Mouse (Mus musculus) heart, embryonic 16.5 days (tissue): Measurements from ENCODE around the gene Prtg. TPM values are rescaled to one million over a fixed set of nuclear protein-coding genes. Genes with fewer than 3 reads are reported as not detected.

Experiments
- ATAC-seq: fragments of 200-750 bp; cut with Nextera tagmentation; replicated peaks from 2 replicates; pipeline ENCODE4 v1.8.0; 2017; ENCODE audit warnings: moderate number of reproducible peaks; ENCODE audit not compliant: insufficient read depth, low FRiP score; ENCODE audit errors: extremely low read depth
- H3K27ac ChIP-seq: fragments of 300-500 bp; sonication (generic); 2 replicates; pipeline ENCODE4 v1.5.1; 2014; ENCODE audit warnings: mild to moderate bottlenecking, low read length, control low read depth, moderate library complexity
- H3K27me3 ChIP-seq: fragments of 300-500 bp; sonication (generic); 2 replicates; pipeline ENCODE4 v1.6.1; 2014; ENCODE audit warnings: low read length, mixed read lengths; ENCODE audit not compliant: control insufficient read depth, insufficient read depth
- H3K36me3 ChIP-seq: fragments of 300-500 bp; sonication (generic); 2 replicates; pipeline ENCODE4 v1.6.1; 2014; ENCODE audit not compliant: control insufficient read depth, insufficient read depth
- H3K4me1 ChIP-seq: fragments of 300-500 bp; sonication (generic); 2 replicates; pipeline ENCODE4 v1.6.1; 2014; ENCODE audit warnings: low read length, mixed read lengths; ENCODE audit not compliant: control insufficient read depth, insufficient read depth
- H3K4me2 ChIP-seq: fragments of 300-500 bp; sonication (generic); 2 replicates; pipeline ENCODE4 v1.6.1; 2014; ENCODE audit warnings: low read depth, mild to moderate bottlenecking, control low read depth, low read length
- H3K4me3 ChIP-seq: fragments of 300-500 bp; sonication (generic); 2 replicates; pipeline ENCODE4 v1.5.1; 2014; ENCODE audit warnings: mild to moderate bottlenecking, control low read depth, low read length
- H3K9ac ChIP-seq: fragments of 300-500 bp; sonication (generic); 2 replicates; pipeline ENCODE4 v1.6.1; 2014; ENCODE audit warnings: low read length, control low read depth
- H3K9me3 ChIP-seq: fragments of 300-500 bp; sonication (generic); replicated peaks from 2 replicates; pipeline ENCODE4 v1.6.1; 2016; ENCODE audit warnings: low read length; ENCODE audit not compliant: control insufficient read depth
- WGBS: fragments of 180-500 bp; shearing (Covaris S2); extraction: QIAGEN DNeasy Blood & Tissue Kit; methylation state at CpG from one replicate; pipeline ENCODE4 v1.1.7; 2014; 5-methylcytosine and 5-hydroxymethylcytosine counted together
- polyA plus RNA-seq: library from polyadenylated mRNA; unstranded; fragments of >200 nt; fragmentation: Nextera tagmentation; extraction: Ambion mirVana; gene quantifications from 2 replicates; pipeline ENCODE4 v1.2.1, GENCODE M21; 2015

The Prtg gene
- polyA plus RNA-seq, 1 experiment from 2014 or later: 0.29 TPM

GRCm38 (mm10) chr9:72894796-72895352 is 88.2 kb downstream of the Prtg start:
- H3K27ac ChIP-seq: no peak overlapping the region
- WGBS: 90% methylated on average over 6 of the region's 6 CpGs
- no peaks in the 10 kb centered on the region for H3K36me3 ChIP-seq
- H3K4me3 ChIP-seq: no peak overlapping the region
- no peaks in the 10 kb centered on the region for H3K4me1 ChIP-seq
- 0 out of 2 replicates have a peak, but pooled peaks cover 2% of the 10 kb centered on the region for H3K9me3 ChIP-seq
- H3K4me2 ChIP-seq: no peak overlapping the region
- no peak for ATAC-seq
- H3K27me3 ChIP-seq: no peaks in the 10 kb centered on the region
- no peak overlapping the region for H3K9ac ChIP-seq

- Histone ChIP-seq H3K4me2 (no peak overlapping the region), H3K9ac (no peak overlapping the region), H3K27ac (no peak overlapping the region), H3K27me3 (no peaks in the 10 kb centered on the region), H3K4me1 (peaks cover 8% of the 10 kb centered on the region; the same call in 1 of the 2 replicates), H3K36me3 (no peaks in the 10 kb centered on the region), H3K4me3 (no peak overlapping the region), H3K9me3 (no peaks in the 10 kb centered on the region)
- 58% methylated on average over 8 of the region's 8 CpGs for WGBS
- no peak for ATAC-seq
Measured at GRCm38 (mm10) chr9:72902057-72902456, 95.4 kb downstream of the Prtg start.

- no peaks in the 10 kb centered on the region for H3K36me3 ChIP-seq
- H3K4me1 ChIP-seq: peaks cover 8% of the 10 kb centered on the region; the same call in 1 of the 2 replicates
- H3K9ac ChIP-seq: no peak overlapping the region
- no peaks in the 10 kb centered on the region for H3K9me3 ChIP-seq
- no peak overlapping the region for H3K27ac ChIP-seq
- H3K4me2 ChIP-seq: no peak overlapping the region
- WGBS: 72% methylated on average over 5 of the region's 5 CpGs
- no peak overlapping the region for H3K4me3 ChIP-seq
- no peaks in the 10 kb centered on the region for H3K27me3 ChIP-seq
- ATAC-seq: 0 out of 2 replicates have a peak, but pooled peaks have one; percentile 37
Measured at GRCm38 (mm10) chr9:72902611-72903010, 95.9 kb downstream of the Prtg start.

- peaks cover 8% of the 10 kb centered on the region; the same call in 1 of the 2 replicates for H3K4me1 ChIP-seq
- H3K4me3 ChIP-seq: no peak overlapping the region
- no peaks in the 10 kb centered on the region for H3K9me3 ChIP-seq
- no peak for ATAC-seq
- no peak overlapping the region for H3K9ac ChIP-seq
- H3K27ac ChIP-seq: no peak overlapping the region
- 77% methylated on average over 6 of the region's 6 CpGs for WGBS
- H3K27me3 ChIP-seq: no peaks in the 10 kb centered on the region
- no peak overlapping the region for H3K4me2 ChIP-seq
- H3K36me3 ChIP-seq: no peaks in the 10 kb centered on the region
Measured at GRCm38 (mm10) chr9:72906693-72907103, 100.0 kb downstream of the Prtg start.

GRCm38 (mm10) chr9:72911381-72911780 is 104.7 kb downstream of the Prtg start:
- Histone ChIP-seq H3K36me3 (no peaks in the 10 kb centered on the region), H3K4me1 (no peaks in the 10 kb centered on the region), H3K9me3 (no peaks in the 10 kb centered on the region), H3K9ac (no peak overlapping the region), H3K4me2 (no peak overlapping the region), H3K4me3 (no peak overlapping the region), H3K27ac (no peak overlapping the region), H3K27me3 (no peaks in the 10 kb centered on the region)
- 81% methylated on average over 2 of the region's 2 CpGs for WGBS
- no peak for ATAC-seq

DNA sequence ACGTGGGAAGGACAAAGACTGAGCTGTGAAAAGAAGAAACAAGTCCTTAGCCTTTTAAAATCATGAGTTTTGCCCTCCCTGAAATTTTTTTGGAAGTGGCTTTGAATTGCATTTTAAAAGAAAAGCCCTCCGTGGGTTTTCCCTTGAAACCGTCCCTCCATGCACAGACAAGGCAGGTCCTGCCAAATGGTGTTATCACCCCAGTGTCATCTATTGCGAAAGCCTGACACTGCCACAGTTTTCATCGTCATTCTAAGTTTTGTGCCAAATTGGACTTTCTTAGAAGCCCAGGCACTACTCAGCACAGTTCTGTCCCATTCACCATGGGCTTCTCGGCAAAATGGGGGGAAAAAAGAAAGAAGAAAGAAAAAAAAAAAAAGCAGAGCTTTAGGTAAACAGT is 106.9 kb downstream of the Prtg start:
- Histone ChIP-seq H3K36me3 (no peaks in the 10 kb centered on the region), H3K4me2 (peak overlapping the region; percentile 17), H3K4me3 (no peak overlapping the region), H3K27ac (no peak overlapping the region), H3K9ac (no peak overlapping the region), H3K27me3 (no peaks in the 10 kb centered on the region), H3K9me3 (no peaks in the 10 kb centered on the region), H3K4me1 (no peaks in the 10 kb centered on the region)
- ATAC-seq: no peak
- WGBS: 58% methylated on average over 6 of the region's 6 CpGs

GRCm38 (mm10) chr9:72915728-72916127 is 109.1 kb downstream of the Prtg start:
- no peak for ATAC-seq
- WGBS: 46% methylated on average over 7 of the region's 7 CpGs
- no peak overlapping the region for H3K27ac ChIP-seq
- no peak overlapping the region for H3K4me3 ChIP-seq
- H3K27me3 ChIP-seq: no peaks in the 10 kb centered on the region
- no peaks in the 10 kb centered on the region for H3K9me3 ChIP-seq
- no peaks in the 10 kb centered on the region for H3K36me3 ChIP-seq
- no peak overlapping the region for H3K4me2 ChIP-seq
- H3K9ac ChIP-seq: no peak overlapping the region
- H3K4me1 ChIP-seq: no peaks in the 10 kb centered on the region

GRCm38 (mm10) chr9:72923068-72923467 is 116.4 kb downstream of the Prtg start:
- Histone ChIP-seq H3K4me1 (no peaks in the 10 kb centered on the region; the same call in 1 of the 2 replicates), H3K27me3 (peaks cover 7% of the 10 kb centered on the region), H3K36me3 (no peaks in the 10 kb centered on the region), H3K27ac (no peak overlapping the region), H3K4me2 (no peak overlapping the region), H3K4me3 (no peak overlapping the region), H3K9me3 (no peaks in the 10 kb centered on the region), H3K9ac (no peak overlapping the region)
- 91% methylated on average over 3 of the region's 3 CpGs for WGBS
- no peak for ATAC-seq

- no peaks in the 10 kb centered on the region for H3K9me3 ChIP-seq
- under 1% methylated on average over 90 of the region's 108 CpGs for WGBS
- peak; percentile 89 for ATAC-seq
- H3K27me3 ChIP-seq: peaks cover 7% of the 10 kb centered on the region
- H3K36me3 ChIP-seq: no peaks in the 10 kb centered on the region
- peak within 1 kb of the TSS; percentile 76 for H3K27ac ChIP-seq
- H3K4me2 ChIP-seq: peak within 1 kb of the TSS; percentile 92
- H3K4me3 ChIP-seq: peak within 1 kb of the TSS; percentile 81
- H3K4me1 ChIP-seq: no peaks in the 10 kb centered on the region; the same call in 1 of the 2 replicates
- H3K9ac ChIP-seq: peak within 1 kb of the TSS; percentile 86
Measured at GRCm38 (mm10) chr9:72925021-72925934, 118.6 kb downstream of the Prtg start, which contains the start of gene Pygo1. TSS of gene Pygo1 (plus strand) at chr9:72925645.
